Mouse (Mus musculus): Measurements from ENCODE around the gene Enpep. TPM values are rescaled to one million over a fixed set of nuclear protein-coding genes. Genes with fewer than 3 reads are reported as not detected.

Enpep gene
- polyA plus RNA-seq, 1 experiment from 2014 or later: 1.7 TPM

DNA sequence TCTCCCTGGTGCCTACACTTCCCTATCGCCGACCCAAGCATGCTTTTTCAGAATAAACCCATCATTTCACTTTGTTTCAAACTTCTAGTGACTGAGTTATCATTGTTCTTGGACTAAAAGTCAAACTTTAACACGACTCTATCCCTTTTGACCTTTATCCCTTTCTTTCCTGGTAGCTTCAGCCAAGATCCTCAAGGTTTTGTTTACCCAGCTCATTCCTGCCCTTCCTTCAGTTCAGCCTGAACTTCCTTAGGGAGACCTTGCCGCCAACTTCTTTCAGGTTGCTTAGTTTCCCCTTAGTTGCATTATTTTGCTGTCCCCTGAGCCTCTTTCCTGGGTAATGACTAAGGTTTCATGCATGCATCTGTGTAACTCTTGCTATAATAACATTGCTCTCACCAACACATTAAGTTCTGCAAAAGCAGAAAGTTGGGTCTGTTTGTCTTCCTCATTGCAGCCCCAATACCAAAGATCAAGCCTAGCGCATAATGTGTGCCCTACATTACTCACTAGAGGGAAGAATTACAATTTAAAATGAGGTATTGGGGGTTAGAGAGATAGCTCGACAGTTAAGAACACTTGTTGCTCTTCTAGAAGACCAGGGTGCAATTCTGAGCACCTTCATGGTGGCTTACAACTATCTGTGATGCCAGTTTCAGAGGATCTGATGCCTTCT is 59.2 kb downstream of the Enpep start:
- no peak overlapping the region for H3K27ac ChIP-seq (ENCODE audit: low read depth, low read length)
- H3K36me3 ChIP-seq (ENCODE audit: control insufficient read depth, insufficient read depth, low read length): no peaks in the 10 kb centered on the region
- ATAC-seq (ENCODE audit: low read depth): no peak

GRCm38 (mm10) chr3:129270044-129270443 is 62.5 kb downstream of the Enpep start:
- H3K36me3 ChIP-seq (ENCODE audit: control insufficient read depth, insufficient read depth, low read length): no peaks in the 10 kb centered on the region
- no peak overlapping the region for H3K4me3 ChIP-seq (ENCODE audit: low read depth, low read length)
- H3K9me3 ChIP-seq (ENCODE audit: control insufficient read depth, low read length): no peaks in the 10 kb centered on the region
- no peaks in the 10 kb centered on the region for H3K4me1 ChIP-seq (ENCODE audit: control insufficient read depth, insufficient read depth, low read length)
- no peak; the same call in 1 of the 2 replicates for ATAC-seq (ENCODE audit: low read depth)
- H3K4me2 ChIP-seq (ENCODE audit: low read depth, low read length): no peak overlapping the region
- H3K9ac ChIP-seq (replicated peaks; ENCODE audit: low read depth, low read length): no peak overlapping the region
- no peaks in the 10 kb centered on the region for H3K27me3 ChIP-seq (ENCODE audit: control insufficient read depth, insufficient read depth, low read length)
- 55% methylated on average over 13 of the region's 13 CpGs for WGBS
- H3K27ac ChIP-seq (ENCODE audit: low read depth, low read length): no peak overlapping the region

More for the DNA sequence above, 59.2 kb downstream of the Enpep start:
- Histone ChIP-seq H3K27me3 (ENCODE audit: control insufficient read depth, insufficient read depth, low read length) (no peaks in the 10 kb centered on the region), H3K4me2 (ENCODE audit: low read depth, low read length) (no peak overlapping the region), H3K9me3 (ENCODE audit: control insufficient read depth, low read length) (no peaks in the 10 kb centered on the region), H3K9ac (replicated peaks; ENCODE audit: low read depth, low read length) (no peak overlapping the region), H3K4me3 (ENCODE audit: low read depth, low read length) (no peak overlapping the region), H3K4me1 (ENCODE audit: control insufficient read depth, insufficient read depth, low read length) (no peaks in the 10 kb centered on the region)
- WGBS: 83% methylated on average over 6 of the region's 6 CpGs

DNA sequence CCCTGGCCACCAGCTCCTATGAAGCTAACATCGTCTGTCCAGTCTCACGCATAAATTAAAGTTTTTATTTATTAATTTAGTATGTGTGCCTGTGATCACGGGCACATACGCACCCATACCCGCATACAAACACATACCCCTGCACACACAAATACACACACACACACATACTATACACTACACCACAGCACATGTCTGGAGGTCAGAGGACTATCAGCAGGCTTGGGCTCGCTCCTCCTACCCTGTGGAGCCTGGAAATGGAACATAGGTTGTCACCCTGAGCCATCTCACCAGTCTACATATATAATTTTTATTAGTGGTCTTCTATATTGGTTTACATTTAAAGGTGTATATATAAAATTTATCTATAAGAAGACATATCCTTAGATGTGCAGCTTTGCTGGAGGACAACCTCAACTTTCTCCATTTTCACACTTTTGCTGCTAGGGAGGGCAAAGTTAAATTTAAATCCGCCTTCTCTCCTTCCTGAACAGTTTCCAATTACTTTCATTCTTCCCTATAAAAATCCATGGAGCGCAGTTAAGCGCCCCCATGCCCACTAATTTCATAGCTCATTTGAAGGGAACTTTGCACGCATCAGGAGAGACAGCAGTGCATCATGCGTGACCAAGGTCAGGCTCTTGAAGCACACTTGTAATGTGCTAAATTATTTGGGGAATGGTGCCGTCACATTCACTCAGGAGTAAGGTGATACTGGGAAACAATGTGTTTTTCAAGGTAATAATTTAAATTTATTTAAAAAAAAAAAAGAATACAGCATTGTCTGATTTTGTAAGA is 63.4 kb downstream of the Enpep start:
- Histone ChIP-seq H3K9ac (replicated peaks; ENCODE audit: low read depth, low read length) (no peak overlapping the region), H3K27ac (ENCODE audit: low read depth, low read length) (no peak overlapping the region), H3K9me3 (ENCODE audit: control insufficient read depth, low read length) (no peaks in the 10 kb centered on the region), H3K36me3 (ENCODE audit: control insufficient read depth, insufficient read depth, low read length) (no peaks in the 10 kb centered on the region), H3K4me3 (ENCODE audit: low read depth, low read length) (no peak overlapping the region), H3K4me2 (ENCODE audit: low read depth, low read length) (no peak overlapping the region), H3K4me1 (ENCODE audit: control insufficient read depth, insufficient read depth, low read length) (no peaks in the 10 kb centered on the region), H3K27me3 (ENCODE audit: control insufficient read depth, insufficient read depth, low read length) (no peaks in the 10 kb centered on the region)
- no peak for ATAC-seq (ENCODE audit: low read depth)
- 84% methylated on average over 12 of the region's 12 CpGs for WGBS

- Histone ChIP-seq H3K27ac (ENCODE audit: low read depth, low read length) (no peak overlapping the region), H3K4me1 (ENCODE audit: control insufficient read depth, insufficient read depth, low read length) (no peaks in the 10 kb centered on the region), H3K9ac (replicated peaks; ENCODE audit: low read depth, low read length) (no peak overlapping the region), H3K4me3 (ENCODE audit: low read depth, low read length) (no peak overlapping the region), H3K9me3 (ENCODE audit: control insufficient read depth, low read length) (no peaks in the 10 kb centered on the region), H3K4me2 (ENCODE audit: low read depth, low read length) (no peak overlapping the region), H3K36me3 (ENCODE audit: control insufficient read depth, insufficient read depth, low read length) (no peaks in the 10 kb centered on the region), H3K27me3 (ENCODE audit: control insufficient read depth, insufficient read depth, low read length) (no peaks in the 10 kb centered on the region)
- WGBS: 87% methylated on average over 5 of the region's 5 CpGs
- no peak for ATAC-seq (ENCODE audit: low read depth)
Observed at GRCm38 (mm10) chr3:129258497-129258896, 74.0 kb downstream of the Enpep start.

DNA sequence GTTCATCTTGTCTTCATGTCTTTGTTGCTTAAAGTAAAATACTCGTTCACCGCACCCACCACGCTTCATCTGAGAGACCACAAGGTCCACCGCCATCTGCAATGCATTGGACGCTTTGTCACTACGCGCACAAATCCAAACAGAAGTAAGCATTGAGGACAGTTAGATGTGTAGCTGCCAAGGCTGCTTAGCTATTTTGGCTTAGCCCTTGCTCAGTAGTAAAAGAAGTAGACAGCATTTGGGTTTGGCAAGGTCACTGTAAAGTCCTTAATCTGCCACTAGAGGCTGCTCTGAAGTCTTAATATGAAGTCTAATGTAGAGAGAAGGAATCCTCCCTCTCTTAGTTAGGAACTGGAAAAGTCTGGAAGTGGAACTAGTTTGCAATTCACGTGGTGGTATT is 75.8 kb downstream of the Enpep start:
- Histone ChIP-seq H3K27ac (ENCODE audit: low read depth, low read length) (no peak overlapping the region), H3K4me2 (ENCODE audit: low read depth, low read length) (peak overlapping the region; percentile 27), H3K9me3 (ENCODE audit: control insufficient read depth, low read length) (no peaks in the 10 kb centered on the region), H3K4me1 (ENCODE audit: control insufficient read depth, insufficient read depth, low read length) (no peaks in the 10 kb centered on the region), H3K9ac (replicated peaks; ENCODE audit: low read depth, low read length) (0 out of 2 replicates have a peak overlapping the region, but pooled peaks have one; percentile 32), H3K4me3 (ENCODE audit: low read depth, low read length) (no peak overlapping the region), H3K27me3 (ENCODE audit: control insufficient read depth, insufficient read depth, low read length) (no peaks in the 10 kb centered on the region), H3K36me3 (ENCODE audit: control insufficient read depth, insufficient read depth, low read length) (no peaks in the 10 kb centered on the region)
- WGBS: 73% methylated on average over 8 of the region's 8 CpGs
- 0 out of 2 replicates have a peak, but pooled peaks have one; percentile 24 for ATAC-seq (ENCODE audit: low read depth)

DNA sequence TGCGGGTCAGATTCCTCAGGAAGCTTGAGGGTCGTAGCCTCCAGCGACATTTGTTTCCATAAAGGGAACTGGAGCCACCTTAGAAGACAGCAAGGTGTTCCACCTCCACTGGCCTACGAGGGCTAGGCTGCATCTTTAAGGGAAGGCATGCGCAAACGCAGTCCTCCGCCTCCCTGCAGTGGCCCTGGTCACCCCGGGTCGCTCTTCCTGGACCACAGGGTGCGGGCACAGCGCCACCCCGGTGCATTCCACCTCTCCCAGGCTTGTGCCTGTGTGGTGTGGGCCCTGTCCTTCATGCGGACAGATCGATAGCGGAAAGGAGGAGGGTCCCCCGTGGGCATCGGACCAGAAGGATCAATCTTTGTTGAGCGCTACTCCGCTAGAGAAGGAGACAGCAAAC is 76.2 kb downstream of the Enpep start:
- H3K36me3 ChIP-seq (ENCODE audit: control insufficient read depth, insufficient read depth, low read length): no peaks in the 10 kb centered on the region
- 57% methylated on average over 19 of the region's 19 CpGs for WGBS
- H3K4me3 ChIP-seq (ENCODE audit: low read depth, low read length): peak overlapping the region; percentile 17; the same call in 1 of the 2 replicates
- H3K27me3 ChIP-seq (ENCODE audit: control insufficient read depth, insufficient read depth, low read length): no peaks in the 10 kb centered on the region
- no peak overlapping the region for H3K27ac ChIP-seq (ENCODE audit: low read depth, low read length)
- H3K4me2 ChIP-seq (ENCODE audit: low read depth, low read length): peak overlapping the region; percentile 27
- H3K9ac ChIP-seq (replicated peaks; ENCODE audit: low read depth, low read length): 0 out of 2 replicates have a peak overlapping the region, but pooled peaks have one; percentile 32
- no peaks in the 10 kb centered on the region for H3K4me1 ChIP-seq (ENCODE audit: control insufficient read depth, insufficient read depth, low read length)
- H3K9me3 ChIP-seq (ENCODE audit: control insufficient read depth, low read length): no peaks in the 10 kb centered on the region
- peak; percentile 63 for ATAC-seq (ENCODE audit: low read depth)

DNA sequence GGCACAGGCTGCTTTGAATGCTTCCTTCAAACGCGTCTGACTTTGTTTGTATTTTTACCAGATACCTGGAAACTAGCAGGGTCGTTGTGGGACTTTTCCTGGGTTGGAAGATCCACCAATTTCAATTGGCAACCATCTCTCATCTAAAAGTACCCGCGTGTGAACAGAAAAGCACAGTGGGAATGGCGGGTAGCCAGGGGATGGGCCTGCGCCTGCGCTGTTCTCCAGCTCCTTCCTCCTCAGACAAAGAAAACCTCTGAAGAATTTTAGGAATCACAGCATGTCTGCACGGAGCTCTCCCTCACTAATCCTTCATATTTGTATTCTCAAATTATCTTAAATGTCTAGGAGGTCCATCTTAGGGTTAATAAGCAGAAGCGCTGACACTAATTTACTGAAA is 78.3 kb downstream of the Enpep start:
- WGBS: 58% methylated on average over 10 of the region's 10 CpGs
- no peak for ATAC-seq (ENCODE audit: low read depth)
- no peaks in the 10 kb centered on the region for H3K9me3 ChIP-seq (ENCODE audit: control insufficient read depth, low read length)
- no peak overlapping the region for H3K4me3 ChIP-seq (ENCODE audit: low read depth, low read length)
- no peak overlapping the region for H3K27ac ChIP-seq (ENCODE audit: low read depth, low read length)
- no peaks in the 10 kb centered on the region for H3K4me1 ChIP-seq (ENCODE audit: control insufficient read depth, insufficient read depth, low read length)
- no peak overlapping the region for H3K9ac ChIP-seq (replicated peaks; ENCODE audit: low read depth, low read length)
- no peaks in the 10 kb centered on the region for H3K27me3 ChIP-seq (ENCODE audit: control insufficient read depth, insufficient read depth, low read length)
- no peak overlapping the region for H3K4me2 ChIP-seq (ENCODE audit: low read depth, low read length)
- no peaks in the 10 kb centered on the region for H3K36me3 ChIP-seq (ENCODE audit: control insufficient read depth, insufficient read depth, low read length)

- no peak for ATAC-seq (ENCODE audit: low read depth)
- 84% methylated on average over 9 of the region's 9 CpGs for WGBS
- Histone ChIP-seq H3K4me2 (ENCODE audit: low read depth, low read length) (no peak overlapping the region), H3K4me3 (ENCODE audit: low read depth, low read length) (no peak overlapping the region), H3K36me3 (ENCODE audit: control insufficient read depth, insufficient read depth, low read length) (no peaks in the 10 kb centered on the region), H3K9ac (replicated peaks; ENCODE audit: low read depth, low read length) (no peak overlapping the region), H3K4me1 (ENCODE audit: control insufficient read depth, insufficient read depth, low read length) (no peaks in the 10 kb centered on the region), H3K27ac (ENCODE audit: low read depth, low read length) (no peak overlapping the region), H3K27me3 (ENCODE audit: control insufficient read depth, insufficient read depth, low read length) (no peaks in the 10 kb centered on the region), H3K9me3 (ENCODE audit: control insufficient read depth, low read length) (no peaks in the 10 kb centered on the region)
Observed at GRCm38 (mm10) chr3:129250997-129251396, 81.5 kb downstream of the Enpep start.

GRCm38 (mm10) chr3:129238664-129239258 is 93.8 kb downstream of the Enpep start:
- no peak for ATAC-seq (ENCODE audit: low read depth)
- H3K9ac ChIP-seq (replicated peaks; ENCODE audit: low read depth, low read length): no peak overlapping the region
- no peaks in the 10 kb centered on the region for H3K4me1 ChIP-seq (ENCODE audit: control insufficient read depth, insufficient read depth, low read length)
- no peaks in the 10 kb centered on the region for H3K27me3 ChIP-seq (ENCODE audit: control insufficient read depth, insufficient read depth, low read length)
- no peak overlapping the region for H3K4me2 ChIP-seq (ENCODE audit: low read depth, low read length)
- H3K4me3 ChIP-seq (ENCODE audit: low read depth, low read length): no peak overlapping the region
- whole genome bisulfite sequencing: 37% methylated on average over 13 of the region's 13 CpGs
- H3K9me3 ChIP-seq (ENCODE audit: control insufficient read depth, low read length): no peaks in the 10 kb centered on the region
- H3K27ac ChIP-seq (ENCODE audit: low read depth, low read length): no peak overlapping the region
- H3K36me3 ChIP-seq (ENCODE audit: control insufficient read depth, insufficient read depth, low read length): no peaks in the 10 kb centered on the region
